Mouse (Mus musculus): Measurements from ENCODE around the gene Errfi1.

Gene Errfi1

DNA sequence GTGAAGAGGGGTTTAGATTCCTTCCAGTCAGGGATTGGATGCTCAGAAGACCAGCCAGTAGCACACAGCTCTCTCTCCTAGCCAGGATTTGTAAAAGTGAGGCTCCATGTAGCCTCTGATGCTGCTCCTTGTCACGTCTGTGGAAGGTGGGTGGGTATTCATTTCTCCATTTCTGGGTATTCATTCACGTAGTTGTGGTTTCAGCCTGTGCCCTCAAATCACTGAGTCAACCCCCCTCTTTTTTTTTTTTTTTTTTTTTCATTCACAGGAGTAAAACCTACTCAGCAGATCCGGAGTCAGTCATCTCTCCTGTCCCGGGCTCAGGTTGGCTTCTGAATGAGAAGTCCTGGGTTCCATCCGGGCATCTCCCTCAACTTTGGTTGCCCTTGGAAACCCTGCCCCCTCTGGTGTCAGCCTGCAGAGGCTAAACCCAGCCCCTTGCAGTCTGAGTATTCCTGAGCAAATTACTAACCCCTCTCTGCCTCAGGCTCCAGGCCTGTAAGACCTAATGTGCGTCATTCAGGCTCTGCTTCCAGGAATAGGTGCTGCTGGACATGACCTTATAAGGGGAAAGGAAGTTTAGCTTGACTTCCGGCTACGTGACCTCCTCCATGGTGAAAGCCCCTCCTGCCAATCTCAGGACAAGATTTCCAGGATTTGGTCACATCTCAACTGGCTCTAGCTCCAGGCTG, 63.8 kb downstream of the Errfi1 start:
- DNase-seq = no peak
